Mouse (Mus musculus): ENCODE measurements around the gene AC134908.4.

- no peak for TF ChIP-seq MAFK (IDR thresholded peaks at IDR 0.05; ENCODE audit: insufficient read depth, low read depth, low read length)
- no peak for TF ChIP-seq ZNF384 (IDR thresholded peaks at IDR 0.05; ENCODE audit: low read depth, low read length)
- TF ChIP-seq HCFC1 (IDR thresholded peaks at IDR 0.05; ENCODE audit: borderline replicate concordance, insufficient read depth, low read length) = no peak
- no peak for TF ChIP-seq CHD2 (IDR thresholded peaks at IDR 0.05; ENCODE audit: low read depth, low read length)
These were observed 1.3 kb downstream of the AC134908.4 start for GRCm38 (mm10) chr17:25794197-25794596.

All from ES-E14 (cell line).